Comparison of ENCODE assay signal across 9 mouse cellular contexts in the genomic region with DNA sequence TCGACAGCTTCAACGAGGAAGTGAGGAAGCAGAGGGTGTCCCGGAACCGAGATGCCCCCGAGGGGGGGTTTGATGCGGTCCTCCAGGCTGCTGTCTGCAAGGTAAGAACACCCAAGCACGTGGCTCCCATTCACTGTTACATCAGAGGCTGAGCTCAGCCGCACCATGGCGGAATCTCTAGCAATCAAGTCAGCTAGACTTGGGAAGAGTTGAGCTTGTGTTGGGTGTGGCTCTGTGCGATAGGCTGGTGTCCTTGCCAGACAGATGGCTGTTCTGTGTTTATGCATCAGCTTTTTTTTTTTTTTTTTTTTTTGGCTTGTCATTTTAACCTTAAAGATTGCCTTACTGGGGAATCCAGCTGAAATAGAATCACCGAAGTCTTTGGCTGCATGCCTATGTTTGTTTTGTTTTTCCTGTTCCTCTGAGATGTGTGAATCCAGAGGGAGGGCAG. TPM values are rescaled to one million over a fixed set of nuclear protein-coding genes. Genes with fewer than 3 reads are reported as not detected.
A peak's percentile ranks its signal among the peaks of the same experiment; 100 is the strongest.
DNase-seq lines count a peak whose midpoint lies in the region; ATAC-seq lines count a peak whose summit lies in the region.
"Had no signal": no experiment of that assay in that cellular context is flagged by ENCODE, and none has a peak within 500 bp of the region (broad histone marks: within the 10 kb centered on the region; RNA-seq: fewer than 3 reads in every experiment).

No protein-coding gene starts in this region.

- no peaks in the 10 kb centered on the region for H3K9me3 ChIP-seq in hindbrain, embryonic 12.5 days (replicated peaks)
- H3K9me3 ChIP-seq: neural tube, embryonic 13.5 days had no signal

- H3K4me1 ChIP-seq in hindbrain, embryonic 12.5 days, result peaks cover 19% of the 10 kb centered on the region

- H3K27ac ChIP-seq in hindbrain, embryonic 12.5 days, result no peak overlapping the region
- H3K27ac ChIP-seq: neural tube, embryonic 13.5 days had no signal

- peak; percentile 41 for DNase-seq in adrenal gland, adult 2 months
- DNase-seq in adrenal gland, postnatal 4 days (ENCODE audit: low spot score in 2 of 2), result no peak
- DNase-seq in testis, postnatal 10 days (ENCODE audit: low spot score), result peak; percentile 46
- DNase-seq in testis, postnatal 14 days (ENCODE audit: low spot score), result no peak
- peak; percentile 24 for DNase-seq in lung, postnatal 25 days (ENCODE audit: low spot score)
- DNase-seq in right cerebral cortex, postnatal 14 days, result no peak
- DNase-seq in frontal cortex, postnatal 36 days (ENCODE audit: low spot score in 2 of 2), result no peak

- no peaks in the 10 kb centered on the region for H3K36me3 ChIP-seq in hindbrain, embryonic 12.5 days
- H3K36me3 ChIP-seq: neural tube, embryonic 13.5 days had no signal

- 83% methylated on average over 11 of the region's 11 CpGs for WGBS in hindbrain, embryonic 12.5 days

- H3K4me3 ChIP-seq in hindbrain, embryonic 12.5 days, result no peak overlapping the region
- H3K4me3 ChIP-seq: neural tube, embryonic 13.5 days had no signal

- no peak overlapping the region for H3K4me2 ChIP-seq in hindbrain, embryonic 12.5 days (replicated peaks)
- H3K4me2 ChIP-seq: neural tube, embryonic 13.5 days had no signal

- no peak overlapping the region for H3K9ac ChIP-seq in hindbrain, embryonic 12.5 days
- H3K9ac ChIP-seq: neural tube, embryonic 13.5 days had no signal

- no peaks in the 10 kb centered on the region for H3K27me3 ChIP-seq in hindbrain, embryonic 12.5 days
- H3K27me3 ChIP-seq: neural tube, embryonic 13.5 days had no signal

- ATAC-seq in hindbrain, embryonic 12.5 days (ENCODE audit: low FRiP score), result no peak

RNA-seq across cellular contexts. Expression of a gene that starts 55.6 kb away (rescaled TPM):
- 100 to 1,000 TPM; 187 to 222 TPM for total RNA-seq in adrenal gland, adult 2 months (2021)
- 214 and 223 TPM in 2 replicates for polyA plus RNA-seq in adrenal gland, adult 2 months (2012; rRNA removed)
- 100 to 1,000 TPM; 173 to 175 TPM for total RNA-seq in adrenal gland, postnatal 4 days (2021)
- polyA plus RNA-seq in hindbrain, embryonic 12.5 days (2016; fragmentation: Nextera tagmentation; extraction: Ambion mirVana), result 48.3 and 48.9 TPM in 2 replicates

Comparison
In these comparisons a context has a peak if more than half of its experiments do, and no peak if none do; other contexts are left out.
1. DNase-seq: peak in adrenal gland, adult 2 months (single experiment), testis, postnatal 10 days (single experiment) and lung, postnatal 25 days (single experiment); none in adrenal gland, postnatal 4 days (0 of 2), testis, postnatal 14 days (single experiment), right cerebral cortex, postnatal 14 days (single experiment) and frontal cortex, postnatal 36 days (0 of 2).